In genomic region chr15:103237295-103237694, GRCm38 (mm10) we compare ENCODE assay signal across 21 mouse cellular contexts. TPM values are rescaled to one million over a fixed set of nuclear protein-coding genes. Genes with fewer than 3 reads are reported as not detected.
DNase-seq lines count a peak whose midpoint lies in the region; ATAC-seq and TF ChIP-seq lines count a peak whose summit lies in the region.
"Had no signal": no experiment of that assay in that cellular context is flagged by ENCODE, and none has a peak within 500 bp of the region (broad histone marks: within the 10 kb centered on the region; RNA-seq: fewer than 3 reads in every experiment).

No protein-coding gene starts in this region.

- DNase-seq in forebrain, embryonic 11.5 days (ENCODE audit: low spot score), result no peak
- no peak for DNase-seq in forebrain, postnatal 0 days
- no peak for DNase-seq in heart, adult 9 months (ENCODE audit: low spot score in 2 of 2)
- DNase-seq in stomach, postnatal 0 days (ENCODE audit: low spot score), result no peak
- no peak for DNase-seq in adrenal gland, postnatal 25 days
- DNase-seq: adrenal gland, adult 8-10 months; cerebellum, adult 11 months; cerebellum, postnatal 10 days; gastrocnemius, postnatal 36 days; kidney, adult 2 months; kidney, postnatal 14 days; retina, postnatal 1 day; thymus, postnatal 14 days had no signal

- H3K79me2 ChIP-seq in myocyte (ENCODE audit: control insufficient read depth, insufficient read depth), result peaks cover 87% of the 10 kb centered on the region

- TF ChIP-seq EP300 in stomach, postnatal 0 days (optimal IDR thresholded peaks at IDR 0.05), result no peak

- H3K4me3 ChIP-seq in forebrain, embryonic 11.5 days (ENCODE audit: low read depth, low read length), result no peak overlapping the region
- no peak overlapping the region for H3K4me3 ChIP-seq in forebrain, postnatal 0 days (ENCODE audit: low read depth, low read length)
- no peak overlapping the region for H3K4me3 ChIP-seq in heart, embryonic 14.5 days (ENCODE audit: control insufficient read depth in 1 of 2, insufficient read depth in 1 of 2, low read depth in 1 of 2, low read length in 2 of 2)
- no peak overlapping the region for H3K4me3 ChIP-seq in stomach, embryonic 15.5 days (replicated peaks)
- H3K4me3 ChIP-seq in stomach, postnatal 0 days (ENCODE audit: low read depth, low read length), result no peak overlapping the region
- H3K4me3 ChIP-seq in myocyte, result no peak overlapping the region

- no peaks in the 10 kb centered on the region for H3K27me3 ChIP-seq in forebrain, embryonic 11.5 days (ENCODE audit: control insufficient read depth, insufficient read depth, low read length)
- no peaks in the 10 kb centered on the region for H3K27me3 ChIP-seq in forebrain, postnatal 0 days (ENCODE audit: insufficient read depth, low read length)
- no peaks in the 10 kb centered on the region for H3K27me3 ChIP-seq in heart, embryonic 14.5 days (ENCODE audit: control insufficient read depth, insufficient read depth, low read length)
- no peaks in the 10 kb centered on the region for H3K27me3 ChIP-seq in stomach, embryonic 15.5 days (replicated peaks)
- H3K27me3 ChIP-seq in stomach, postnatal 0 days (ENCODE audit: control insufficient read depth, insufficient read depth, low read length), result no peaks in the 10 kb centered on the region
- H3K27me3 ChIP-seq in myocyte (ENCODE audit: control insufficient read depth, insufficient read depth, insufficient read length), result no peaks in the 10 kb centered on the region
- H3K27me3 ChIP-seq: embryonic facial prominence, embryonic 13.5 days; heart, embryonic 12.5 days had no signal

- no peak overlapping the region for H3ac ChIP-seq in myocyte (ENCODE audit: control insufficient read depth, insufficient read length)

- H3K4me2 ChIP-seq in forebrain, embryonic 11.5 days (ENCODE audit: low read depth, low read length, severe bottlenecking), result 0 out of 2 replicates have a peak overlapping the region, but pooled peaks have one; percentile 5
- H3K4me2 ChIP-seq in forebrain, postnatal 0 days (ENCODE audit: low read depth), result no peak overlapping the region
- H3K4me2 ChIP-seq in heart, embryonic 14.5 days (ENCODE audit: low read length), result peak overlapping the region; percentile 6; the same call in 1 of the 2 replicates
- peak overlapping the region; percentile 8; the same call in 1 of the 2 replicates for H3K4me2 ChIP-seq in stomach, embryonic 15.5 days
- H3K4me2 ChIP-seq in stomach, postnatal 0 days (replicated peaks; ENCODE audit: low read depth), result no peak overlapping the region
- peak overlapping the region; percentile 28 for H3K4me2 ChIP-seq in myocyte (ENCODE audit: low read depth)

- no peak for ATAC-seq in forebrain, embryonic 11.5 days (replicated peaks; ENCODE audit: low FRiP score)
- no peak for ATAC-seq in forebrain, postnatal 0 days
- no peak for ATAC-seq in heart, embryonic 14.5 days (ENCODE audit: insufficient number of reproducible peaks, insufficient read depth, low FRiP score, low read depth)
- ATAC-seq in stomach, embryonic 15.5 days (ENCODE audit: insufficient read depth, low FRiP score, low read depth), result no peak
- ATAC-seq in stomach, postnatal 0 days (ENCODE audit: low FRiP score, low TSS enrichment), result no peak
- ATAC-seq: CD4-positive, CD25-positive, alpha-beta regulatory T cell, adult 4 months had no signal

- H3K9ac ChIP-seq in forebrain, embryonic 11.5 days (ENCODE audit: low read length), result no peak overlapping the region
- H3K9ac ChIP-seq in forebrain, postnatal 0 days, result no peak overlapping the region
- no peak overlapping the region for H3K9ac ChIP-seq in heart, embryonic 14.5 days (ENCODE audit: low read length)
- no peak overlapping the region for H3K9ac ChIP-seq in stomach, embryonic 15.5 days
- H3K9ac ChIP-seq in stomach, postnatal 0 days (ENCODE audit: low read length), result no peak overlapping the region
- H3K9ac ChIP-seq: embryonic facial prominence, embryonic 13.5 days; heart, embryonic 12.5 days had no signal

- WGBS in forebrain, embryonic 11.5 days, result 97% methylated on average over 7 of the region's 7 CpGs
- WGBS in forebrain, postnatal 0 days, result 91% methylated on average over 7 of the region's 7 CpGs
- 85% methylated on average over 7 of the region's 7 CpGs for WGBS in heart, embryonic 14.5 days
- WGBS in stomach, embryonic 15.5 days, result 88% methylated on average over 7 of the region's 7 CpGs
- WGBS in stomach, postnatal 0 days, result 85% methylated on average over 7 of the region's 7 CpGs

- no peaks in the 10 kb centered on the region for H3K9me3 ChIP-seq in forebrain, embryonic 11.5 days (ENCODE audit: control insufficient read depth, low read length)
- no peaks in the 10 kb centered on the region for H3K9me3 ChIP-seq in forebrain, postnatal 0 days (ENCODE audit: low read length)
- H3K9me3 ChIP-seq in heart, embryonic 14.5 days (ENCODE audit: control insufficient read depth, low read length), result no peaks in the 10 kb centered on the region
- H3K9me3 ChIP-seq in stomach, embryonic 15.5 days, result no peaks in the 10 kb centered on the region
- H3K9me3 ChIP-seq in stomach, postnatal 0 days (ENCODE audit: control insufficient read depth, low read length), result no peaks in the 10 kb centered on the region
- H3K9me3 ChIP-seq: embryonic facial prominence, embryonic 13.5 days; heart, embryonic 12.5 days had no signal

- H3K27ac ChIP-seq in forebrain, embryonic 11.5 days (ENCODE audit: low read depth, low read length), result no peak overlapping the region
- H3K27ac ChIP-seq in forebrain, postnatal 0 days (ENCODE audit: low read depth, low read length), result no peak overlapping the region
- H3K27ac ChIP-seq in heart, embryonic 14.5 days (replicated peaks in 1 of 2; ENCODE audit: control insufficient read depth in 1 of 2, insufficient read depth in 1 of 2, low read depth in 2 of 2, low read length in 2 of 2), result no peak overlapping the region
- no peak overlapping the region for H3K27ac ChIP-seq in stomach, embryonic 15.5 days
- H3K27ac ChIP-seq in stomach, postnatal 0 days (replicated peaks), result no peak overlapping the region
- H3K27ac ChIP-seq: embryonic facial prominence, embryonic 13.5 days had no signal

- no peak for TF ChIP-seq CTCF in forebrain, postnatal 0 days (IDR thresholded peaks at IDR 0.05; ENCODE audit: low read depth)
- no peak for TF ChIP-seq CTCF in stomach, postnatal 0 days (IDR thresholded peaks at IDR 0.05; ENCODE audit: low read depth)

- no peak for TF ChIP-seq POLR2A in myocyte (IDR thresholded peaks at IDR 0.05; ENCODE audit: insufficient read length, low read depth)

- no peaks in the 10 kb centered on the region for H3K4me1 ChIP-seq in forebrain, embryonic 11.5 days (replicated peaks; ENCODE audit: control insufficient read depth, insufficient read depth, low read length)
- 0 out of 2 replicates have a peak, but pooled peaks cover 9% of the 10 kb centered on the region for H3K4me1 ChIP-seq in forebrain, postnatal 0 days (ENCODE audit: insufficient read depth)
- peaks cover 2 to 23% of the 10 kb centered on the region in 2 experiments; a peak in 3 of 4 replicates for H3K4me1 ChIP-seq in heart, embryonic 14.5 days (ENCODE audit: control insufficient read depth in 2 of 2, insufficient read depth in 2 of 2, low read length in 2 of 2)
- no peaks in the 10 kb centered on the region; the same call in 1 of the 2 replicates for H3K4me1 ChIP-seq in stomach, embryonic 15.5 days
- no peaks in the 10 kb centered on the region for H3K4me1 ChIP-seq in stomach, postnatal 0 days (replicated peaks; ENCODE audit: control insufficient read depth, insufficient read depth)

- H3K36me3 ChIP-seq in forebrain, embryonic 11.5 days (ENCODE audit: control insufficient read depth, insufficient read depth, low read length), result peaks cover 7% of the 10 kb centered on the region; the same call in 1 of the 2 replicates
- peaks cover 11% of the 10 kb centered on the region for H3K36me3 ChIP-seq in forebrain, postnatal 0 days (ENCODE audit: insufficient read depth)
- peaks cover 24% of the 10 kb centered on the region for H3K36me3 ChIP-seq in heart, embryonic 14.5 days (ENCODE audit: control insufficient read depth, insufficient read depth, low read length)
- H3K36me3 ChIP-seq in stomach, embryonic 15.5 days, result peaks cover 5% of the 10 kb centered on the region; the same call in 1 of the 2 replicates
- no peaks in the 10 kb centered on the region for H3K36me3 ChIP-seq in stomach, postnatal 0 days (ENCODE audit: control insufficient read depth, insufficient read depth, low read length)
- H3K36me3 ChIP-seq in myocyte (ENCODE audit: control insufficient read depth, insufficient read depth), result peaks cover 30% of the 10 kb centered on the region

RNA-seq across cellular contexts. Expression of gene Cbx5, which starts 2.3 kb away (rescaled TPM):
- 214 and 221 TPM in 2 replicates for polyA plus RNA-seq in forebrain, embryonic 11.5 days (2014; fragmentation: Nextera tagmentation; extraction: Ambion mirVana)
- total RNA-seq in forebrain, postnatal 0 days (2014; rRNA removed), result 139 and 181 TPM in 2 replicates
- 74.1 and 90.4 TPM in 2 replicates for polyA plus RNA-seq in forebrain, postnatal 0 days (2015; fragmentation: Nextera tagmentation; extraction: Ambion mirVana)
- 105 and 108 TPM in 2 replicates for polyA plus RNA-seq in heart, embryonic 14.5 days (2014; fragmentation: Nextera tagmentation; extraction: Ambion mirVana)
- 91.8 and 97.2 TPM in 2 replicates for polyA plus RNA-seq in stomach, embryonic 15.5 days (2015; fragmentation: Nextera tagmentation; extraction: Ambion mirVana)
- 23.0 and 26.8 TPM in 2 replicates for polyA plus RNA-seq in stomach, postnatal 0 days (2015; fragmentation: Nextera tagmentation; extraction: Ambion mirVana)
- polyA plus RNA-seq in myocyte (2012; fragmentation: generic; extraction: Trizol), result 54.8 TPM
- 73.2 and 88.5 TPM in 2 replicates for total RNA-seq in adrenal gland, postnatal 25 days (2021)

RNA-seq across cellular contexts. Expression of gene Hnrnpa1, which starts 2.9 kb away (rescaled TPM):
- 1,395 and 1,473 TPM in 2 replicates for polyA plus RNA-seq in forebrain, embryonic 11.5 days (2014; fragmentation: Nextera tagmentation; extraction: Ambion mirVana)
- 205 and 270 TPM in 2 replicates for total RNA-seq in forebrain, postnatal 0 days (2014; rRNA removed)
- polyA plus RNA-seq in forebrain, postnatal 0 days (2015; fragmentation: Nextera tagmentation; extraction: Ambion mirVana), result 653 and 670 TPM in 2 replicates
- polyA plus RNA-seq in heart, embryonic 14.5 days (2014; fragmentation: Nextera tagmentation; extraction: Ambion mirVana), result 425 and 457 TPM in 2 replicates
- 664 and 681 TPM in 2 replicates for polyA plus RNA-seq in stomach, embryonic 15.5 days (2015; fragmentation: Nextera tagmentation; extraction: Ambion mirVana)
- 236 and 251 TPM in 2 replicates for polyA plus RNA-seq in stomach, postnatal 0 days (2015; fragmentation: Nextera tagmentation; extraction: Ambion mirVana)
- 285 TPM for polyA plus RNA-seq in myocyte (2012; fragmentation: generic; extraction: Trizol)
- total RNA-seq in adrenal gland, postnatal 25 days (2021), result 210 and 212 TPM in 2 replicates

RNA-seq across cellular contexts. Expression of gene Nfe2, which starts 20.9 kb away (rescaled TPM):
- polyA plus RNA-seq in forebrain, embryonic 11.5 days (2014; fragmentation: Nextera tagmentation; extraction: Ambion mirVana), result 6.6 and 7.6 TPM in 2 replicates
- 0.85 and 1.6 TPM in 2 replicates for total RNA-seq in forebrain, postnatal 0 days (2014; rRNA removed)
- polyA plus RNA-seq in forebrain, postnatal 0 days (2015; fragmentation: Nextera tagmentation; extraction: Ambion mirVana), result 0.30 and 0.34 TPM in 2 replicates
- polyA plus RNA-seq in heart, embryonic 14.5 days (2014; fragmentation: Nextera tagmentation; extraction: Ambion mirVana), result 1.8 and 2.2 TPM in 2 replicates
- polyA plus RNA-seq in stomach, embryonic 15.5 days (2015; fragmentation: Nextera tagmentation; extraction: Ambion mirVana), result 7.8 and 15.9 TPM in 2 replicates
- 0.50 and 0.70 TPM in 2 replicates for polyA plus RNA-seq in stomach, postnatal 0 days (2015; fragmentation: Nextera tagmentation; extraction: Ambion mirVana)
- polyA plus RNA-seq in myocyte (2012; fragmentation: generic; extraction: Trizol), result 0.42 TPM
- 0.58 TPM in 1 of 2 replicates, not detected in the other for total RNA-seq in adrenal gland, postnatal 25 days (2021)
- total RNA-seq: gastrocnemius, postnatal 36 days; layer of hippocampus, adult 8-10 months; left cerebral cortex, postnatal 25 days had no signal

RNA-seq across cellular contexts. Expression of gene Copz1, which starts 35.2 kb away (rescaled TPM):
- polyA plus RNA-seq in forebrain, embryonic 11.5 days (2014; fragmentation: Nextera tagmentation; extraction: Ambion mirVana), result 265 TPM in 2 replicates
- 120 and 147 TPM in 2 replicates for total RNA-seq in forebrain, postnatal 0 days (2014; rRNA removed)
- polyA plus RNA-seq in forebrain, postnatal 0 days (2015; fragmentation: Nextera tagmentation; extraction: Ambion mirVana), result 209 and 217 TPM in 2 replicates
- polyA plus RNA-seq in heart, embryonic 14.5 days (2014; fragmentation: Nextera tagmentation; extraction: Ambion mirVana), result 163 and 172 TPM in 2 replicates
- 248 and 260 TPM in 2 replicates for polyA plus RNA-seq in stomach, embryonic 15.5 days (2015; fragmentation: Nextera tagmentation; extraction: Ambion mirVana)
- polyA plus RNA-seq in stomach, postnatal 0 days (2015; fragmentation: Nextera tagmentation; extraction: Ambion mirVana), result 159 and 168 TPM in 2 replicates
- polyA plus RNA-seq in myocyte (2012; fragmentation: generic; extraction: Trizol), result 172 TPM
- 143 and 145 TPM in 2 replicates for total RNA-seq in adrenal gland, postnatal 25 days (2021)

Comparison
In these comparisons a context has a peak if more than half of its experiments do, and no peak if none do; other contexts are left out.
1. H3K4me2 ChIP-seq: peak in forebrain, embryonic 11.5 days (single experiment), heart, embryonic 14.5 days (single experiment), stomach, embryonic 15.5 days (single experiment) and myocyte (single experiment); none in forebrain, postnatal 0 days (single experiment) and stomach, postnatal 0 days (single experiment).